Mouse (Mus musculus) CD4-positive helper T cell, adult 2 months (primary cell): ENCODE data around the gene Spaca5.

Experiments
- DNase-seq: peaks from one replicate; pipeline ENCODE4 v3.0.0-alpha.2; 2012; ENCODE audit warnings: low read depth, missing footprints, low spot score

The Spaca5 gene

GRCm38 (mm10) chrX:21068106-21068505, at the start of gene Spaca5:
Gene Spaca5 (plus strand): TSS chrX:21068406.
- no peak for DNase-seq

DNA sequence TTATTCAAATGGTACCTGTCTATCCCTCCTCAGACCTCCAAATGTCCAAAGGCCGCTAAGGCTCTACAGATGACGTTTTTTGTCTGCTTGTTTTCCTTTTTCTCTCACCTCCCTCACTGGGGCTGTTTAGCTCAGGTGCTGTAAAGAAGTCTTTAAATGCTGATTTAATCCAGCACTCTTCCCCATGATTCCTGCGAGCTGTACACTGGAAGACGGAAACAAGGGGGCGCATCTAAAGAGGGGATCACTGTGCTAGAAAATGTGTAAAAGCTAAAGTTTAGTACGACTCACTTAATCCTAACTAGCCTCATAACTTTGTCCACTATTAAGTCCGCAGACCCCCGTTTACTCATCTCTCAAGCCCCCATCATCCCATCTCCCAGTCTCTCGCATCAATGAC, 6.7 kb upstream of the Spaca5 start:
- no peak for DNase-seq

- DNase-seq = peak; percentile 87
Measured at GRCm38 (mm10) chrX:21061866-21062543, 6.2 kb upstream of the Spaca5 start, which contains the start of gene Zfp182. Gene Zfp182 (minus strand): TSS chrX:21062316.

GRCm38 (mm10) chrX:21062544-21062890, 5.7 kb upstream of the Spaca5 start:
- DNase-seq = no peak

DNA sequence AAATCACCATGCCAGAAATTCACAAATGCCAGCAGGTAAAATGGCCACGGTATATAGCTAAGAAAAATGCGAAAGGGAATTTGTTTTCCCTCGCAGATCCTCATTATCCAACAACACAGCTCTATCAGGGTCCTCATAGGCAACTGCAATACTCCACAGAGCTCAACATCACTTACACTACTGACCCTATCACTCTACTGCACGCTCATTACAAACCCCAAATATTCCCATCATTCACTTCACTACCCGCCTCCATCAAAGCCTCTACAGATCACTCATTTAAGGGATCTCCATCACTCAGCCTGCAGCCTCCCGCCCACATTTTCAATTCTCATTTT, 20.4 kb downstream of the Spaca5 start:
- no peak for DNase-seq

GRCm38 (mm10) chrX:21088983-21089866, 21.0 kb downstream of the Spaca5 start, which contains the start of gene Zfp300:
Gene Zfp300 (minus strand): TSS chrX:21089527.
- DNase-seq = peak; percentile 84

GRCm38 (mm10) chrX:21089867-21090239, 21.6 kb downstream of the Spaca5 start:
- DNase-seq = no peak

- no peak for DNase-seq
Measured at GRCm38 (mm10) chrX:21115520-21115919, 47.3 kb downstream of the Spaca5 start, which contains the start of gene Ssxa1. Gene Ssxa1 (plus strand): TSS chrX:21115820.
